Mouse (Mus musculus): ENCODE measurements around the gene Upk1a. TPM values are rescaled to one million over a fixed set of nuclear protein-coding genes. Genes with fewer than 3 reads are reported as not detected.

Gene Upk1a
- total and polyA plus RNA-seq, 3 experiments: 0.54 to 1.6 TPM; not detected in 1

GRCm38 (mm10) chr7:30604944-30605343 lies 7.7 kb downstream of the Upk1a start:
- H3K36me3 ChIP-seq (ENCODE audit: control insufficient read depth in 1 of 2, insufficient read depth in 2 of 2, low read length in 2 of 2): no peaks in the 10 kb centered on the region
- TF ChIP-seq USF2 (IDR thresholded peaks at IDR 0.05; ENCODE audit: borderline replicate concordance in 1 of 2, insufficient read depth in 1 of 2, low read depth in 1 of 2, low read length in 2 of 2) (no peak), TBP (IDR thresholded peaks at IDR 0.05; ENCODE audit: low read depth, low read length) (no peak), ZMIZ1 (IDR thresholded peaks at IDR 0.05; ENCODE audit: low read depth, low read length) (no peak), ZNF384 (IDR thresholded peaks at IDR 0.05; ENCODE audit: low read depth, low read length) (no peak), EP300 (IDR thresholded peaks at IDR 0.05; ENCODE audit: low read depth in 1 of 2, low read length in 2 of 2) (no peak), UBTF (IDR thresholded peaks at IDR 0.05; ENCODE audit: borderline replicate concordance, insufficient read depth, low read depth, low read length) (no peak), TAL1 (IDR thresholded peaks at IDR 0.05; ENCODE audit: low read length) (no peak), E2F4 (IDR thresholded peaks at IDR 0.05; ENCODE audit: borderline replicate concordance, low read depth, low read length) (no peak), MAX (IDR thresholded peaks at IDR 0.05; ENCODE audit: low read length) (no peak), JUND (IDR thresholded peaks at IDR 0.05; ENCODE audit: low read depth, low read length) (no peak)
- H3K27me3 ChIP-seq (ENCODE audit: control insufficient read depth in 1 of 2, insufficient read depth in 2 of 2, low read length in 2 of 2): no peaks in the 10 kb centered on the region
- no peaks in the 10 kb centered on the region; the same call in 1 of the 2 replicates for H3K79me2 ChIP-seq (ENCODE audit: control insufficient read depth, insufficient read depth, low read length, poor library complexity)
- no peaks in the 10 kb centered on the region for H3K9me3 ChIP-seq (replicated peaks; ENCODE audit: insufficient read depth, low read length)
- peaks cover 0 to 3% of the 10 kb centered on the region in 2 experiments; a peak in 1 of 4 replicates for H3K4me1 ChIP-seq (ENCODE audit: control insufficient read depth in 1 of 2, insufficient read depth in 2 of 2, low read length in 2 of 2)
- H3K9ac ChIP-seq (ENCODE audit: control insufficient read depth, low read depth, low read length, poor library complexity, severe bottlenecking): no peak overlapping the region
- no peak for DNase-seq (ENCODE audit: low read depth, low spot score)
- H3K4me3 ChIP-seq (ENCODE audit: control insufficient read depth in 1 of 2, insufficient read depth in 1 of 2, low read depth in 2 of 2, low read length in 2 of 2): no peak overlapping the region
- H3K27ac ChIP-seq (ENCODE audit: control insufficient read depth, low read depth, low read length): no peak overlapping the region

- Histone ChIP-seq H3K9me3 (replicated peaks; ENCODE audit: insufficient read depth, low read length) (no peaks in the 10 kb centered on the region), H3K27ac (ENCODE audit: control insufficient read depth, low read depth, low read length) (no peak overlapping the region), H3K4me3 (ENCODE audit: control insufficient read depth in 1 of 2, insufficient read depth in 1 of 2, low read depth in 2 of 2, low read length in 2 of 2) (no peak overlapping the region), H3K9ac (ENCODE audit: control insufficient read depth, low read depth, low read length, poor library complexity, severe bottlenecking) (no peak overlapping the region), H3K79me2 (ENCODE audit: control insufficient read depth, insufficient read depth, low read length, poor library complexity) (no peaks in the 10 kb centered on the region; the same call in 1 of the 2 replicates), H3K36me3 (ENCODE audit: control insufficient read depth in 1 of 2, insufficient read depth in 2 of 2, low read length in 2 of 2) (no peaks in the 10 kb centered on the region), H3K27me3 (ENCODE audit: control insufficient read depth in 1 of 2, insufficient read depth in 2 of 2, low read length in 2 of 2) (no peaks in the 10 kb centered on the region), H3K4me1 (ENCODE audit: control insufficient read depth in 1 of 2, insufficient read depth in 2 of 2, low read length in 2 of 2) (peaks cover 0 to 3% of the 10 kb centered on the region in 2 experiments; a peak in 1 of 4 replicates)
- no peak for TF ChIP-seq MAX (IDR thresholded peaks at IDR 0.05; ENCODE audit: low read length)
- TF ChIP-seq NELFE (IDR thresholded peaks at IDR 0.05; ENCODE audit: low read depth, low read length): no peak
- no peak for TF ChIP-seq JUND (IDR thresholded peaks at IDR 0.05; ENCODE audit: low read depth, low read length)
- no peak for TF ChIP-seq MAZ (IDR thresholded peaks at IDR 0.05; ENCODE audit: low read depth, low read length)
- TF ChIP-seq CHD1 (IDR thresholded peaks at IDR 0.05; ENCODE audit: low read depth, low read length): no peak
- no peak for TF ChIP-seq GABPA (IDR thresholded peaks at IDR 0.05; ENCODE audit: low read depth, low read length)
- no peak for DNase-seq (ENCODE audit: low read depth, low spot score)
Observed at GRCm38 (mm10) chr7:30604424-30604823, 8.2 kb downstream of the Upk1a start.

- no peaks in the 10 kb centered on the region for H3K9me3 ChIP-seq (replicated peaks; ENCODE audit: insufficient read depth, low read length)
- no peak for TF ChIP-seq UBTF (IDR thresholded peaks at IDR 0.05; ENCODE audit: borderline replicate concordance, insufficient read depth, low read depth, low read length)
- TF ChIP-seq TAL1 (IDR thresholded peaks at IDR 0.05; ENCODE audit: low read length): no peak
- TF ChIP-seq E2F4 (IDR thresholded peaks at IDR 0.05; ENCODE audit: borderline replicate concordance, low read depth, low read length): no peak
- no peak for TF ChIP-seq ZMIZ1 (IDR thresholded peaks at IDR 0.05; ENCODE audit: low read depth, low read length)
- no peak for TF ChIP-seq ZKSCAN1 (IDR thresholded peaks at IDR 0.05; ENCODE audit: low read depth, low read length)
- TF ChIP-seq GATA1 (IDR thresholded peaks at IDR 0.05; ENCODE audit: low read depth, low read length): no peak
- TF ChIP-seq CHD1 (IDR thresholded peaks at IDR 0.05; ENCODE audit: low read depth, low read length): no peak
- TF ChIP-seq MAX (IDR thresholded peaks at IDR 0.05; ENCODE audit: low read length): no peak
- no peak for TF ChIP-seq SIN3A (IDR thresholded peaks at IDR 0.05; ENCODE audit: low read length)
- TF ChIP-seq ZC3H11A (IDR thresholded peaks at IDR 0.05; ENCODE audit: low read depth, low read length): no peak
- no peak for TF ChIP-seq MAZ (IDR thresholded peaks at IDR 0.05; ENCODE audit: low read depth, low read length)
- no peak for TF ChIP-seq MEF2A (IDR thresholded peaks at IDR 0.05; ENCODE audit: extremely low read depth, insufficient replicate concordance, low read depth, low read length, poor library complexity, severe bottlenecking)
- H3K4me3 ChIP-seq (ENCODE audit: control insufficient read depth in 1 of 2, insufficient read depth in 1 of 2, low read depth in 2 of 2, low read length in 2 of 2): no peak overlapping the region
- DNase-seq (ENCODE audit: low read depth, low spot score): no peak
- H3K9ac ChIP-seq (ENCODE audit: control insufficient read depth, low read depth, low read length, poor library complexity, severe bottlenecking): no peak overlapping the region
- H3K4me1 ChIP-seq (ENCODE audit: control insufficient read depth in 1 of 2, insufficient read depth in 2 of 2, low read length in 2 of 2): peaks cover 0 to 6% of the 10 kb centered on the region in 2 experiments; a peak in 2 of 4 replicates
- peaks cover 0 to 2% of the 10 kb centered on the region in 2 experiments; a peak in 2 of 4 replicates for H3K36me3 ChIP-seq (ENCODE audit: control insufficient read depth in 1 of 2, insufficient read depth in 2 of 2, low read length in 2 of 2)
- H3K27me3 ChIP-seq (ENCODE audit: control insufficient read depth in 1 of 2, insufficient read depth in 2 of 2, low read length in 2 of 2): no peaks in the 10 kb centered on the region
- H3K79me2 ChIP-seq (ENCODE audit: control insufficient read depth, insufficient read depth, low read length, poor library complexity): no peaks in the 10 kb centered on the region; the same call in 1 of the 2 replicates
- H3K27ac ChIP-seq (ENCODE audit: control insufficient read depth, low read depth, low read length): no peak overlapping the region
Observed at GRCm38 (mm10) chr7:30602583-30602982, 10.1 kb downstream of the Upk1a start.

Data from MEL (cell line).